Mouse (Mus musculus): ENCODE measurements around the gene 3110082I17Rik. TPM values are rescaled to one million over a fixed set of nuclear protein-coding genes. Genes with fewer than 3 reads are reported as not detected.
A peak's percentile ranks its signal among the peaks of the same experiment; 100 is the strongest.

The 3110082I17Rik gene
- total RNA-seq, 2 experiments from 2014 or later, result 11.9 to 12.3 TPM

DNA sequence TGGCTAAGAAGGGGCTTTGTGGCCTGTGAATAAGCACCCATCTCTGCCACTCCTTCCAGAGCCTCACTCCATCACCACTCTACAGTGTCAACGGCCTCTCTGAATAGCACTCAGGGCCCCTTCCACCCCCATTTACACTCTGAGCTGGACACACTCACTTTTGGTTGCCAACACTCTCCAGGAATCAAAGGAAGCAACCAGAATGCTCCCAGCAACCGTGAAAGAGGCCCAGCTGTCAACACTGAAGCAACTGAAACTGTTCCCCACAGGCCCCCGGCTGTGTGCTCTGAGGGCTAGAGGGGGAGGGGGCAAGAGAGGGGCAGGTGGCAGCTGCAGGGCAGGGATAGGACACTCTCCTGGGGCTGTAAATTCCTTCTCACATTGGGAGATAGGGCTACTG lies 41.7 kb downstream of the 3110082I17Rik start:
- no peak for DNase-seq

DNA sequence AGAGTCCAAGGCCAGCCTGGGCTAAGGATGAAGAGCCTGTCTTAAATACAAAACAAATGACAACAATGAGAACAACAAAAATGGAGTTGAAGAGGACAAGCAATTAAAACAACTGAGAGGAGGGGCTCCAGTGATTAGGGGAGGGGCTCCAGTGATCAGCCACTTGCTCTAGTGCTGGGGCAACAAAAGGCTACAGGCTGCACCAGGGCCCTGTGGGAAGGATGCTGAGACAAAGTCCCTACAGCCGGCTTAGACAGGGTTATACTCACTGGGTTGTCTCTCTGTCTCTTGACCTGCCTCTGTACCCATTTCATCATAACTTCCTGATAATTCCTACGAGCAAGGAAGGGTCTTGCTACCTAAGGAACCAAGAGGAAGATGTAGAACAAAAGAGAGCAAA lies 42.2 kb downstream of the 3110082I17Rik start:
- no peak for DNase-seq

DNA sequence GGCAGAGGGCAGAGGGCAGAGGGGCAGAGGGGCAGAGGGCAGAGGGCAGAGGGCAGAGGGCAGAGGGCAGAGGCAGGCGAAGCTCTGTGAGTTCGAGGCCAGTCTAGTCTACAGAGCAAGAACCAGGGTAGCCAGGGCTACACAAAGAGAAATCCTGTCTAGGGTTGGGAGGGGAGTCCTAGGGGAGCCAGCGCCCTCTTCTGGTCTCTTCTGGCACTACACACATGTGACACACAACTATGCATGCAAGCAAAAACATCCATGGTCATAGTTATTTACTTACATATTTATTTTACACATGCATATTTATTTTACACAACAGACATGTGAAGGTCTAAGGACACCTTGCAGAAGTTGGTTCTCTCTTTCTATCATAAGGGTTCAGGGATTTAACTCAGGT lies 42.8 kb downstream of the 3110082I17Rik start:
- DNase-seq, result no peak

DNA sequence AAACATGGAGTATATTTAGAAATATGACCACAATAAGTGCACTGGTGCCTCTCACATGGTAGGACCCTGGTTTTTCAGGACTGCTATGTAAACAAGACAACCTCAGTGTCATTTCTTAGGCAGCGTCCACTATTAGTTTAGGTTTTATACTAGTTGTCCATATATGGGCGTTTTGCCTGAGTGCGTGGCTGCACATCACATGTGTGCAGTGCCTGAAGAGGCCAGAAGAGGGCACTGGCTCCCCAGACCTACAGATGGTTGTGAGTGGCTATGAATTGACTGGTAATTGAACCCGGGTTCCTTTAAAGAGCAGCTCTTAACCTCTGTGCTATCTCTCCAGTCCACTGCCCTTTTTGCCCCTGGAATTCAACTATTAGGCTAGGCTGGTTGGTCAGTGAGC lies 43.4 kb downstream of the 3110082I17Rik start:
- DNase-seq, result no peak

DNA sequence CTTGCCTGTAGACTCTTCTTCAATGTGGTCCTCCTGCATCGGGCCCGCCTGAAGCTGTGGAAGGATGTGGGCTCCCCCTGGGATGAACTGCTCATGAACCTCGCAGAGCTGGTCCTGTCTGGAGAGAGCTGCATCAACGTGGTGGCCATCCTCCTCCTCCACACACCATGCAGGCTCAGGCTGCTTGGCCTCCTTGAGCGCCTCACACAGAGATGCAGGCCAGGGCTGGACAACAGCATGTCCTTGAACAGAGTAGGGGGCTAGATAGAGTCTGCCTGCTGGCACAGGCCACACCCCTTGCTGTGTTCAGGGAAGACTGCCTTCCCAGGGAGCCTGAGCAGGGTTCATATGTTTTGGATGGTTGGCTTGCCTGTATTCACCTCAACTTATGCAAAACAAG lies 45.3 kb downstream of the 3110082I17Rik start:
- DNase-seq, result no peak

DNA sequence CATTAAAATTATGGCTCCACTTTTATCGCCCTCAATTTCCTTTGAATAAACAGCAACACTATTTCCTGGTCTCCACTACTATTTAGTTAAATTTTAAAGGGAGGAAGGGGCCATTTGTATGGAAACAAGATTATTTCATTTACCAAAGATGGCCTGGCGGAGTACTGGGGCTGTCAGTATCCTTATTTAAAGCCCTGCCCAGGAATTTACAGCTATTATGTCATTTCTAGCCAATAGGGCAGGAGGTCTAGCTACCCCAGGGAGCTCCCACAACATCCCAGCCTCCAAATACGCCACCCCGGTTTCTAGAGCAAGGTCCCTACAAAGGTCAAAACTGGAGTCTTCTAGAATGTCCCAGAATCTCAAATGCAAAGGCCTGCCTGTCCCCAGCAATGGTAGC lies 46.8 kb downstream of the 3110082I17Rik start:
- no peak for DNase-seq

DNA sequence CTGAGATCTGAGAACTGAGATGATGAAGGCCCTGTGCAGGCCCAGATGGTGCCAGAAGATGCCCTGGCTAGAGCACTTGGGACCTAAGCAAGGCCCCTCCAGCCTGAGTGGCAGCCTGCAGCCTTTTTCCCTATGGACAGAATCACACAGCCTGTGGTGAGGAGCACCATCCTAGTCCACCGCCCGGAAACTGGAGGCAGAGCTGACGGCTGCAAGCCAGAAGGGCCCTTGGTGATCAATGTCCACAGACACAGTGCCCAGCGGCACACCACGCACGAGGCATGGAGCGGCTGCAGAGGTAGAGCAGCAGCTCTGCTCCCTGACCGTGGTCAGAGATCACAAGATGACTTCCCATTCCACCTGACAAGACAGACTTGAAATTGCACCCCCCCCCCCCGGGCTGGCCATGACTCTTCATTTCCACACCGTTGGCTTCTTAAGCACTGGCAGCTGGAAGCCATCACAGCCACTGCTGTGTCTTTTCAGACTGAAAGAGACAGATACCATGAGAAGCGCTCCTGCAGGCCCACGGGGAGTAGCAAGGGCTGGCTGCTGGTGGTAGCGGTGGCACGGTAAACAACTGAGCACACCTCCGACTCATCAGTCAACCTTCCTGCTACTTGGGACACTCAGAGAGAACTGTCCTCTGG lies 48.5 kb downstream of the 3110082I17Rik start:
- no peak for DNase-seq

DNA sequence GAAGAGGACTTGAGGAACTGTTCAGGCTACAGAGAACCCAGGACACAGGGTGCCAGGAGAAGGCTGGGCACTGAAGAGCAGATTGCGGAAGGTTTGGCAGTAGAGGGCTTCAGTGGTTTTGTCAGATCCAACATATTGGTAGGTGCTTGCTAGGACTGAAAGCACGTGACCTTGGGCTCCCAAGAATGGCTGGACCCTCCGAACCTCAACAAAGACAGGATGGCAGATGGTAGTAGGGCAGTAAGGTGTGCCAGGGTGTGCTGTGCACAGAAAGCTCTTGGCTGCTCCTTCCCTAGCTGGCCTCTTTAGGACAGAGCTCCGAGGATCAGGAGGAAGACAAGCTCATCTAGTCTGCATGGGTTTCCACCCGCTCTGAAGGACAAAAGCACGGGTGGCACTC lies 49.2 kb downstream of the 3110082I17Rik start:
- no peak for DNase-seq

DNA sequence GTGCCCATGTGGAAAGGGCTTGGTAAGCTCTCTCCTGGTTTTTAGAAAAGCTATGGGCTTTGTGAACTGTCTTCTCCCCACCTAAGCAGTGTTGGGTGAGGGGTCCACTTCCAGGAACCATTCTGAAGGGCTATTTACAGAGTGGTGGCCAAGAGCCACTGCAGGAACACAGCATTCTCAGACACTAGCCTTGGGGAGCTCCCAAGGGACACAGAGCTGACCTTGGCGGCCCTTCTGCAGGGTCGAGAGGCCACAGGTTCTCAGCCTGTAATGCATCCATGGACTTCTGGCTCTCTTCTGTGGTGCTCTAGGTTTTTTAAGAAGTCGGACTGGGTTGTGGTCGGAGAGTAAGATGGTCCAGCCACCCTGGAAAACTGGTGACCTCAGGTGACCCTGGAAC lies 50.3 kb downstream of the 3110082I17Rik start:
- peak in 1 of 2 experiments; percentile 51 for DNase-seq

DNA sequence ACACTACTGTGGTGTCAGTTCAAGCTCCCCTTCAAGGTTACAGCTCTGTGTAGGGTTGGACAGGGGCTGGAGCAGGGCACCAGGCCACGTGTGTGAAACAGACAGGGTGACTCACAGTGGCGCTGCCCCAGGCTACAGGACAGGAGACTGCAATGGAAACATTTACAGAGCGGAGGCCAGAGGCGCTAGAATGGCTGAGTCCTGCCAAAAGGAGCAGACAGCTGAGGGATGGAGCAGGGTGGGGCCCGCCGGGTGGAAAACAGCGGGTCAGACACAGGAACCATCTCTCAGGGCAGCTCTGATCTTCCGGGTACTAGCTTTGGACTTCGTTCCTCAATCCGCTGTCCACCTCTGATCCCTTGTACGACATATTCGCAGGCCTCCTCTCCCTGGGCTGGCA lies 50.9 kb downstream of the 3110082I17Rik start:
- DNase-seq, result peak; percentile 88 to 91

DNA sequence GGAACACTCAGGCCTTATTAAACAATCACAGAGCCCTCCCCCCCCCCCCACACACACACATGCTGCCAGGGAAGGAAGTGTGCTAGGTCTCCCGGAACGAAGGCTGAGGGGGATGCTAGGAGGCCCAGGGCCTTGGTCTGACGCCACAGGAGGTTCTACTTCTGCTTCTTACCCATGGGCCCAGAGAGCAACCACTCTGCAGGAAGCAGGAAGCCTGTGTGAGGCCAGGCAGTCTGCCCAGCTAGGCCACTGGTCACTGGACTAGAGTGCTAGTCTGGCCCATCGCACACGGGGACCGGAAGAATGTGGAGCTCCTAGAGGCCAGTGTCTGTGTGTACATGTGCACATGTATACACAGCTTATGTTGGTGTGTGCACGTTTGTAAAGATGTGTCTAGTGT lies 51.8 kb downstream of the 3110082I17Rik start:
- peak in 1 of 2 experiments; percentile 37 for DNase-seq

DNA sequence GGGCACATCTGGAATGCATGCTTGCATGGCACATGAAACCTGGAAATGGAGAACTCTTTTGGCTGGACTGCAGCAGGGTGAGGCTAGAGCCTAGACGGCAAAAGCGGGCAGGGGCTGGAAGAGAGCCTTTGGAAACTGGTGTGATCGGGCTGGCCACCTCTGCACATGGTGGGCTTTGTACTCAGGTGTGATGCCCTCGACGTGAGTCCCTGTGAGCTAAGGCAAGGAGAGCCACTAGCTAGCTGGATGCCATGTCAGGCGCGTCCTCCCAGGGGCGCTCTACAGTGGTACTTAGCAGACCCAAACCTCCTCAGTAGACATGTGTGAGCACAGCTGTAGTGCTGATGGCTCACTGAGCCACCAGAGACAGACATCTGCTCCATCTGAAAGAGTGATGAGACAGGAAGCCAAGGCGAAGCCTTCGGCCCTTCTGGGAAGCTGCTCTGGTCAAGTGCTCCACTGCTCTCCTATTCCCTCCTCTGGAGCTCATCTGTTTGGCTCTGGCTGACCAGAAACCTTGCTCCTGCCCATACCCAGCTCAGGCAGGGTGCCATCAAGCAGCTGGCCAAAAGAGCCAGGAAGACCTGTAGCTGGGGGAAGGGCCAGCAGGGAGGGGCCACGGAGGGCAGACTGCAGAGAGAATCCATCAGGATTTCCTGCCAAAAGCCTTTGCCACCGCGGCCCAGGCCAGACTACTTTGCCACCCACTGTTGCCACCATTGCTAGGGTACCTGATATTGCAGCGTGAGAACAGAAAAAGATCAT lies 53.0 kb downstream of the 3110082I17Rik start:
- DNase-seq, result peak; percentile 56 to 66

DNA sequence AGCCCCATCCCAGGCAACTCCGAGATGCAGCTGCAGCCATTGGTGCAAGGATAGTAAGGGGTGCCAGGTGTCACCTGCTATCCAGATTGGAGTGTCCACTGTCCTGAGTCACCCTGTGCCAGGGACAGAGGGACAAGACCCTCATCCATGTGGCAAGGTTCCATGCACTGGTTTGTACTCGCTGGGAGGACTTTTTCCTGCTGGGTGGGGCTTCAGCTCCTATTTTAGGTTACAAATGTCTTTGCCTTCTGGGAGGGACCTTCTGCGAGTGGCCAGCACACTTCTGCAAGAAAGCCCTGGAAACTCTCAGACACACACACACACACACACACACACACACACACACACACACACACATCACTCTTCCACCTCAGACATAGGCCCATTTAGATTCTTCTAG lies 54.4 kb downstream of the 3110082I17Rik start:
- no peak for DNase-seq

DNA sequence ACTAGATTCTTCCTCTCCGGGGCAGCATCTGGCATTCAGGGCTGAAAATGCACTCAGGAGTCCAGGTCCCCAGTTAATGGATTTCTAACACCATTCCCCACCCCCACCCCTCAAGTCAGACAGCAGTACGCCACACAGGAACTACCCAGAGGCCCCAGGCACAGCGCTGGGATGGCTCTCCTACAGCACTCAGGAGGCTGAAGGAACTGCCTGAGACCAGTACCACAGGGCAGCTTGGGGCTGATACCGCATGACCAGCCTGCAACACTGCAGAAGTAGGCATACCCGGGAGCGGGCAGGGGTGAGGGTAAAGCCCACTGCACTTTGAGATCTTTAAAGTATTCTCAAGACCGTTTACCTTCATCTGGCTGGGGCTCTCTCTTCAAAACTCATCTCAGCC lies 54.8 kb downstream of the 3110082I17Rik start:
- no peak for DNase-seq

DNA sequence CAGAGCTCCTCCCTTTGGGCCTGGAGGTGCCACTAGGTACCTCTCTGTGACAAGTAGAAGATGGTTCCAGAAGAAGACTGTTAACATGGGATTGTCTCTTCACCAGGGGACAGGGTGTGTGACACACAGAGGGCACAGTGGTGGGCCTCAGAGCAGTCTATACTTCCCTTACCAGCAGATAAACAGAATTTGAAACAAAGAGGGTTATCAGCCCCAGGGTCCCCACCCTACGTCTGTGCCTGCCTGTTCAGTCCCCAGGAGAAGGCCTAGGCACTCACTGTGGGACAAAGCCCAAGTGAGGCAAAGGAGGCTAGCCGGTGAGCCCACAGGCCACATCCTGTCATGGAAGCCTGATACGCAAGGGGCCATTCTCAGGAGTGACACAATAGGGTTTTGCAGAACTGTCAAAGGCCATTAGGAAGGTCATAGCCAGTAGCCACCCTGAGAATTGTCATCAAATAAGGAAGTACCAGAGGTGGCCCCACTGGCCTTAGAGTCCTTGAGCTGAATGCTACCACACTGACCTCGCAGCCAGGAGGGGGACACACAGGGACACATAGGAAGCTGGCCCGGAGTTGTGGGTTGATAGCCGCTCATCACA lies 55.4 kb downstream of the 3110082I17Rik start, which contains the start of gene C130050O18Rik:
TSS of gene C130050O18Rik (plus strand) at position 480 of the 601 bp plus-strand sequence.
- no peak for DNase-seq

DNA sequence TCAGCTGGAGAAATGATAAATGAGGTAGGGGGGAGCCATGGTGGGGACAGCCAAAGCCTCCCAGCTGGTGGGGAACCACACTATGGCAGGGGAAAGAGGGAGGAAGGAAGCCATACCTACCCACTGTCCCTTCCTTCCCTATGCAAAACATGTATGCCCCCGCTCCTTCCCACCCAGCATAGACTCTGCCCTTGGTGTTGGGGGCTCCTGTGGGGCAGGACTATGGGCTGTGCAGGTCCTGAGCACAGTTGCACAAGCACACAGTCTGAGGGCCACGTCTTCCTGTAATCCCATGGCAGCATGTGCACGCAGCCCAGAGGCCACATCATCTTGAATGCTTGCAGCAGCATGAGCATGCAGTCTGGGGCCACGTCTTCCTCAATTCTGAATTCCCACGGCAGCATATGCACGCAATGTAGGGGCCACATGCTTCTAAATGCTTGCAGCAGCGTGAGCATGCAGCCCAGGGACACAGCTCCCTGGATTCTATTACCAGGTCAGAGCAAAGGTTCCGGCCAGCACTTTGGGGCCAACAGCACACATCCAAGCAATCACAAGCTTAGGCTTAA lies 56.6 kb downstream of the 3110082I17Rik start:
- no peak for DNase-seq

DNA sequence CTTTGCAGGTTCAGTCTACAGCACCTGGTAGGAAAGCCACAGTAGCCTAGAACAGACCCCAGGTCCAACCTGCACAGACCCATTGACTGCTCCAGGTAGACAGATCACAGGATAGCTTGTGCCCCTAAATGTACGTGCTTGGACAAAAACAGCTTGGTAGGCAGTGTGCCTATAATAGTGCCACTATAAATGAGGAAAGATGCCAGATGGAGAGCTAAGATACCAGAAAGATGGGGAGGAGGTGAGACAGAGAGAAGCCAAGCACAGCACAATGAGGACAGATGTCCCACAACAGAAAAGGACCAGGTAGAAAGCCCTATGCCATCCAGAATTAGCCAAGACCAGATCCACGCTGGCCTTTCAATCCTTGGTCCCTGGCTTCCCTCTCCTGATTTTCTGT lies 58.2 kb downstream of the 3110082I17Rik start:
- no peak for DNase-seq

DNA sequence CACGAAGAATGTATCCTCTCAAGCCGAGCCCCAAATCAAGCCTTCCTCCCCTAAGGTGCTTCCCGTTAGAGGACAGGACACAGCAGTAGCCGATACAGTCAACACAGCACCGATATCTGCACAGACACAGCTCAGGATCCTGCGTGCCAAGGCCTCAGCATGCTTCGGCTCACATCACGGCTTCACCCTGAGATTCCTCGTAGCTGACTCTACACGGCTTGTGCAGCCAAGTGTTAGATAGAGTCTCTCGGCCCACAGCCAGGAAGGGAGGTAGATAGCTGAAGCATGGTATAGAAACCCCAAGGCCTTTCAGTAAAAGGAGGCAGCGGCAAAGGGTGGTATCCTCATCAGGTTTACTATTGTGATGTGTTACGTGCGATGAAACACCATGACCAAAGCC lies 60.3 kb downstream of the 3110082I17Rik start:
- DNase-seq, result peak; percentile 41 to 45

DNA sequence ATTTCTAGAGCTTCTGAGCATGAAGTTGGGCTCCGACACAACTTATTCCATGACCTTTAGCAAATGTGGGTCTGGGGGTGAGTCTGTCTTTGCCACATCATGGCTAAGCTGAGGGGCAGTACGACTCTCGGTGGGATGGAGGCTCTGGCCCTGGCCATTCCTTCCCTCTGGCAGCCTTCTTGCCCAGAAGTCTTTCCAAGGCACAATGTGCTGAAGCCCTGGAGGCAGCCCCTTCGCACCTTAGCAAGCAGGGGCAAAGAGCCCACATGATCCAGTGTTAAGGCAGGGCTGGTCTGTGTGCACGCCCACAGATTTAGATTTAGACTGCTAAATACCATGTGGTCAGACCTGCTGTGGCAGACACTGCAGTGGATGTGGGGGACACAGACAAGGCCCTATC lies 61.5 kb downstream of the 3110082I17Rik start:
- no peak for DNase-seq

DNA sequence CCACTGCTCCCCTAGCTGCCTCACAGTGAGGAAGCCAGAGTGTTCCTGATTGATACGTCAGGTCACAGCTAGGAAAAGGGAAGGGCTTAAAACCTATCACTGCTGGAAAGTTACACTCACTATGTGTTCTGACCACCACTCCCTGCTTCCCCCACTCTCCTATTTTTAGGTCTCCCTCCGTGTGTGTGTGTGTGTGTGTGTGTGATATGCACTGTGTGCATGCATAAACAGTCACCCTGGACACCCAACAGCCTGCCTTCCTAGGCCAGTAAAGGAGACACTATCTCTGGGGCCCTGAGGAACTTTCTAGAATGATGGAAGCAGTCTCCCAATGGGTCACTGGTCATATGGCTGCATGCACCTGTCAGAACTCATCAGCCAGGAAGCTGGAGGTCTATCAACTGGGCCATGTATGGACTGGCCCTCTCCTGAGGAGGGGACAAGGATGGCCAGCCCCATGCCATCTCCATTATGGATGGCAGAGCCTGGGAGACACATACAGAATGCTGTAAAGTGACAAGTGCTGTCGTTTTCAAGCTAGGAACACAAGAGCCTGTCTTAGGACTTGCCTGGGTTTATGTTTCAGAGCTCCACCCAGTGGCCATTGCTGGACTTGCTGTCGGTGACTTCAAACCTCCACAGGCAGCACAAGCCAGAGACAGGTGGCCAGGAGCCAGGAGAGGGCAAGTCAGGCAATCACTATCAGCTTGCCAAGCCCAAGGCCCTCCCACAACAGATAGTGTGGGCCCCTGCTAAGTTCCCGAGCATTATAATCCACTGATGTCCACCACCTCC lies 62.2 kb downstream of the 3110082I17Rik start:
- peak; percentile 93 to 94 for DNase-seq

DNA sequence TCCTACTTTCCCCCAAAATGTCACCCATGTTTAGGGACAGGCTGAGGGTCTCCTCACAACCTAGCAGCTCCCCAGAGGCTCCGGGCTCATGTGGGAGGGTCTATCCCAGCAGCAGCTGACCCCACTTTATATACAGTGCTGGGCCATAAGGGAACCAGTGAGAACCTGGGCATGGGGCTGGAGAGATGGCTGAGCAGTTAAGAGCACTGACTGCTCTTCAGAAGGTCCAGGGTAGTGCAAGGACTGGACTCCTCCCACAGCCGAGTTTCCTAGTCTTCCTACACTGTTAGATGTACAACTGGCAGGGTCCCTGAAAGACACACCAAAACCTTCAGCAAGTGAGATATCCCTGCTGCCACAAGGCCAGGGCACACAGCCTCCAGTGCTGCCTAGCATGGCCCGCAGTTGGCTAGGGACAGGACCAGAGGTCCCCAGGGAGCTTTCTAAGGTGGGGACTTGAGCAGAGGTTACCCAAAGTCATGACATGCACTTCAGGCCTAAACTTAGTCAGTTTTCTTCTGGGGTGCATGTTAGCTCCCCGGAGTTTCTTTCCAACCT lies 62.9 kb downstream of the 3110082I17Rik start:
- DNase-seq, result no peak

DNA sequence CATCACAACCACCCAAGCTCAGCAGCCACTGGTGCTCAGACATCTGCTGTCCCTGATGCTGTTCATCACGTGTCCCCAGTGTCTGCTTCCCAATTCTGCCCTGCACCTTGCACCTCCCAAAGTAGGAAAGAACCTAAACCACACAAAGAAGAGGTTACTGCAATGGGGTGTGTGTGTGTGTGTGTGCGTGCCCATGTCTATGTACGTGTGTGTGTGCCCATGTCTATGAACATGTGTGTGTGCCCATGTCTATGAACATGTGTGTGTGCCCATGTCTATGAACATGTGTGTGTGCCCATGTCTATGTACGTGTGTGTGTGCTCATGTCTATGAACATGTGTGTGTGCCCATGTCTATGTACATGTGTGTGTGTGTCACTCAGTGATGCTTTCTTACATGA lies 64.8 kb downstream of the 3110082I17Rik start:
- no peak for DNase-seq

All from adrenal gland, postnatal 36 days (tissue).